Mouse (Mus musculus) heart, postnatal 0 days (tissue): ENCODE measurements at regions not wholly inside any gene's neighbourhood (a gene's known extent, or its start where the extent isn't known, plus 50 kb on each side); places are given as distances from the start of the nearest gene placed in this dataset.

Experiments
- ATAC-seq: fragments of 200-750 bp; cut with Nextera tagmentation; 2 replicates; pipeline ENCODE4 v1.8.0; 2017; ENCODE audit warnings: low read depth, moderate number of reproducible peaks, moderate library complexity; ENCODE audit not compliant: insufficient read depth
- DNase-seq: peaks from one replicate; pipeline ENCODE4 v3.0.0-alpha.2; 2016; ENCODE audit warnings: low spot score
- H3K27ac ChIP-seq: fragments of 300-500 bp; sonication (generic); 2 replicates; pipeline ENCODE4 v1.5.1; 2014; ENCODE audit warnings: low read depth, mild to moderate bottlenecking
- H3K27me3 ChIP-seq: fragments of 300-500 bp; sonication (generic); 2 replicates; pipeline ENCODE4 v1.6.1; 2014; ENCODE audit warnings: low read length, mixed read lengths; ENCODE audit not compliant: control insufficient read depth, insufficient read depth
- H3K36me3 ChIP-seq: fragments of 300-500 bp; sonication (generic); replicated peaks from 2 replicates; pipeline ENCODE4 v1.6.1; 2014; ENCODE audit warnings: low read length, mixed read lengths; ENCODE audit not compliant: control insufficient read depth, insufficient read depth
- H3K4me1 ChIP-seq: fragments of 300-500 bp; sonication (generic); 2 replicates; pipeline ENCODE4 v1.6.1; 2014; ENCODE audit warnings: antibody characterized with exemption; ENCODE audit not compliant: control insufficient read depth, insufficient read depth
- H3K4me2 ChIP-seq: fragments of 300-500 bp; sonication (generic); 2 replicates; pipeline ENCODE4 v1.6.1; 2014; ENCODE audit warnings: low read depth, mild to moderate bottlenecking, low read length, moderate library complexity
- H3K4me3 ChIP-seq: fragments of 300-500 bp; sonication (generic); 2 replicates; pipeline ENCODE4 v1.5.1; 2014; ENCODE audit warnings: low read depth, low read length
- H3K9ac ChIP-seq: fragments of 300-500 bp; sonication (generic); replicated peaks from 2 replicates; pipeline ENCODE4 v1.6.1; 2014; ENCODE audit warnings: low read depth, low read length, mixed read lengths
- H3K9me3 ChIP-seq: fragments of 300-500 bp; sonication (generic); replicated peaks from 2 replicates; pipeline ENCODE4 v1.6.1; 2016; ENCODE audit warnings: low read length; ENCODE audit not compliant: control insufficient read depth
- CTCF ChIP-seq: IDR thresholded peaks from 2 replicates; pipeline ENCODE4 v1.5.1; 2016; ENCODE audit warnings: antibody characterized with exemption, control low read depth, low read depth
- EP300 ChIP-seq: IDR thresholded peaks from 2 replicates; pipeline ENCODE4 v1.6.1; 2016; ENCODE audit warnings: antibody characterized with exemption, low read depth
- WGBS: fragments of 180-500 bp; shearing (Covaris S2); extraction: QIAGEN DNeasy Blood & Tissue Kit; methylation state at CpG from one replicate; pipeline ENCODE4 v1.1.7; 2014; 5-methylcytosine and 5-hydroxymethylcytosine counted together

DNA sequence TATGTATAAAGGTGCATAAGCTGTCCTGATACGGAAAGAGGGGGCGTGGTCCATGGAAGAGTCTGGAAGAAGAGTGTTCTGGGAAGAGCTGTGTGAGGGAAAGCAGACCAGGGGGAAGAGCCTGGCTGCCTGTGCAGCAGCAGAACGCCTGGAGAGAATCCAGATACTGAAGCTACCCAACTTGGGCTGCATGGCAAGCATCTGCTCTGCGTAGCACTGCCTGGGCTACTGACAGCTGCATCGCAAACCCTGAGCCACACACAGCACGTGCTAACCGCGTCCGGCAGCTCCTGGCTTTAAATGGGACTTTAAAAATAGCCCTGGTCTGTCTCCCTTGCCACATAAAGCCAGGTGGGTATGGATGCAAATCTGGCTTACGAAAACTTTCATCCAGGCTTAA, 78.9 kb downstream of the Spata19 start:
- no peaks in the 10 kb centered on the region for H3K36me3 ChIP-seq
- DNase-seq (no peak), ATAC-seq (no peak)
- H3K9ac ChIP-seq: no peak overlapping the region
- no peaks in the 10 kb centered on the region for H3K9me3 ChIP-seq
- H3K4me3 ChIP-seq: no peak overlapping the region
- TF ChIP-seq EP300 (no peak), CTCF (no peak)
- no peaks in the 10 kb centered on the region for H3K4me1 ChIP-seq
- H3K4me2 ChIP-seq: no peak overlapping the region
- no peaks in the 10 kb centered on the region for H3K27me3 ChIP-seq
- no peak overlapping the region for H3K27ac ChIP-seq
- 37% methylated on average over 10 of the region's 10 CpGs for WGBS

GRCm38 (mm10) chr9:27476636-27477035, 80.0 kb downstream of the Spata19 start:
- 82% methylated on average over 5 of the region's 5 CpGs for WGBS
- no peaks in the 10 kb centered on the region for H3K9me3 ChIP-seq
- ATAC-seq (no peak), DNase-seq (no peak)
- no peak overlapping the region for H3K4me2 ChIP-seq
- no peaks in the 10 kb centered on the region for H3K27me3 ChIP-seq
- H3K9ac ChIP-seq: no peak overlapping the region
- no peaks in the 10 kb centered on the region for H3K36me3 ChIP-seq
- H3K27ac ChIP-seq: no peak overlapping the region
- no peak overlapping the region for H3K4me3 ChIP-seq
- TF ChIP-seq EP300 (no peak), CTCF (no peak)
- H3K4me1 ChIP-seq: no peaks in the 10 kb centered on the region

DNA sequence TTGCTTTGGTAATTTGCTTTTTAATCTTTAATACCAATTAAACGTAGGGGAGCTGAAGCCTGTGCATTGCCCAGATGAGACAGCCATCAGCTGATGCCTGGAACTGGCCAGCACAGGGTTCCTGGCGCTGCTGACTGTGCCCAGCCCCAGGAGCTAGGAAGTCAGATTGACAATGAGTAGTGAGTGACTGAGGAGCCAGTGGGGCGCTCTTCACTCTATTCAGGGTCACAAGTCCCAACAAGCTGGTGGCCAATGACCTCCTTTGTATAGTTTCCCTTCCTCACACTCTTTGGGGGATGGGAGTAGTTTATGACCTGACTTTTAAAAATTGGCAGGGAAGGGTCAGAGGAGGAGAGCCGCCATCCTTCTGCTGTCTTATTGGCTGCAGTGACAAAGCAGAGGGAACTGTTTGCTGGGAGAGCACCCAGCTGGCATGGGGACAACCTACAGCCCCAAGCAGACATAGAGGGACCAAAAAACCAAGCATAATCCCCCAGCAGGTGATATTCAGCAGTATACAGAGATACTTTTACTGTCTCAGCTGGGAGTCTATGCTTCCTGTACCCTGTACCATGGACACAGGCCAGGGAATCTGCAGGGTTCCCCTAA, 80.6 kb downstream of the Spata19 start:
- Histone ChIP-seq H3K27me3 (no peaks in the 10 kb centered on the region), H3K4me3 (no peak overlapping the region), H3K36me3 (no peaks in the 10 kb centered on the region), H3K9me3 (no peaks in the 10 kb centered on the region), H3K9ac (no peak overlapping the region), H3K27ac (no peak overlapping the region), H3K4me2 (no peak overlapping the region), H3K4me1 (no peaks in the 10 kb centered on the region)
- no peak for DNase-seq
- 71% methylated on average over 4 of the region's 4 CpGs for whole genome bisulfite sequencing
- TF ChIP-seq CTCF (no peak), EP300 (no peak)
- ATAC-seq: no peak

DNA sequence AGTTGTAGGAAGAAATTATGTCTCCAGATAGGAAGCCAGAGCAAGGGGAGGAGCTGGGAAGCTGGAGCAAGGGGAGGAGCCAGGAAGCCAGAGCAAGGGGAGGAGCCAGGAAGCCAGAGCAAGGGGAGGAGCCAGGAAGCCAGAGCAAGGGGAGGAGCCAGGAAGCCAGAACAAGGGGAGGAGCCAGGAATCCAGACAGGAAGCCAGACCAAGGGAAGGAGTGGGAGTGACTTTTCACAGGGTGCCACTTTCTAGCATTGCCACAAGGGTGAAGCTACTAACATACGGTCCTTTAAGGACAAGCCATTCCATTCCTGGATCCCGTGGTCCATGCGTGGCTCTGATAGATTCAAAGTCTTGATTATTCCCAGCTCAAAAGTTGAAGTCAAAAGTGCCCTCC, 81.7 kb downstream of the Spata19 start:
- Histone ChIP-seq H3K9me3 (no peaks in the 10 kb centered on the region), H3K9ac (no peak overlapping the region), H3K4me1 (no peaks in the 10 kb centered on the region), H3K27ac (no peak overlapping the region), H3K36me3 (no peaks in the 10 kb centered on the region), H3K4me2 (no peak overlapping the region), H3K27me3 (no peaks in the 10 kb centered on the region), H3K4me3 (no peak overlapping the region)
- WGBS: 92% methylated on average over 3 of the region's 3 CpGs
- TF ChIP-seq CTCF (no peak), EP300 (no peak)
- no peak for ATAC-seq
- no peak for DNase-seq

- Histone ChIP-seq H3K4me2 (no peak overlapping the region), H3K27ac (no peak overlapping the region), H3K4me1 (no peaks in the 10 kb centered on the region), H3K9me3 (no peaks in the 10 kb centered on the region), H3K27me3 (no peaks in the 10 kb centered on the region), H3K9ac (no peak overlapping the region), H3K4me3 (no peak overlapping the region), H3K36me3 (no peaks in the 10 kb centered on the region)
- TF ChIP-seq EP300 (no peak), CTCF (no peak)
- WGBS: 72% methylated on average over 6 of the region's 6 CpGs
- DNase-seq (no peak), ATAC-seq (no peak)
Observed at GRCm38 (mm10) chr9:27501816-27502215, 105.2 kb downstream of the Spata19 start.

DNA sequence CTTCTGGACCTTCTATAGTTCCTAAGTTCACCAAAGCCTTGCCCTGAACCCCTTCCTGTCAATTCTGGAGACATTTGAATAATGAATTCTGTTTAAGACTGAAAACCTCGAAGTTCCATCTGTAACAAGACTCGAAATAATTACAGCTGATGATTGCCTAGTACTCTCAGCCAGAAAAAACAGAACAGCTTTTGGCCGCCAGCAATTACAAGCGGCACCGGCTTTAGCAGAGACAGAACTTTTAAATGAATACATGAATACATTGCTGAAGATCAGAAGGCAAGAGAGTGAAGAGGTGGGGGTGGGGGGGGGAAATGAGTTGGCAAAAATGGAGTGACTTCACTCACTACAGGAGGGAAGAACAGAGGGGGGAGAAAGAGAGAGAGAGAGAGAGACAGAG, 112.6 kb downstream of the Spata19 start:
- 71% methylated on average over 5 of the region's 5 CpGs for WGBS
- ATAC-seq (no peak), DNase-seq (no peak)
- Histone ChIP-seq H3K36me3 (no peaks in the 10 kb centered on the region), H3K4me2 (no peak overlapping the region), H3K27me3 (no peaks in the 10 kb centered on the region), H3K4me1 (no peaks in the 10 kb centered on the region), H3K9ac (no peak overlapping the region), H3K9me3 (no peaks in the 10 kb centered on the region), H3K27ac (no peak overlapping the region), H3K4me3 (no peak overlapping the region)
- TF ChIP-seq EP300 (no peak), CTCF (no peak)
